Mouse (Mus musculus) limb, embryonic 11.5 days (tissue): Measurements from ENCODE around the gene Nudcd2. TPM values are rescaled to one million over a fixed set of nuclear protein-coding genes. Genes with fewer than 3 reads are reported as not detected.

Source experiments
- ATAC-seq: fragments of 200-750 bp; cut with Nextera tagmentation; 2 replicates; pipeline ENCODE4 v1.8.0; 2017; ENCODE audit warnings: low read depth; ENCODE audit not compliant: insufficient number of reproducible peaks, low FRiP score, low TSS enrichment
- DNase-seq: peaks from one replicate; pipeline ENCODE4 v3.0.0-alpha.2; 2015; ENCODE audit warnings: low spot score
- H3K27ac ChIP-seq: fragments of 300-500 bp; sonication (generic); replicated peaks from 2 replicates; pipeline ENCODE4 v1.5.1; 2014; ENCODE audit warnings: low read depth, mild to moderate bottlenecking, low read length
- H3K27me3 ChIP-seq: fragments of 300-500 bp; sonication (generic); 2 replicates; pipeline ENCODE4 v1.6.1; 2014; ENCODE audit warnings: mild to moderate bottlenecking, low read length, mixed read lengths; ENCODE audit not compliant: control insufficient read depth, insufficient read depth
- H3K36me3 ChIP-seq: fragments of 300-500 bp; sonication (generic); 2 replicates; pipeline ENCODE4 v1.6.1; 2014; ENCODE audit warnings: mild to moderate bottlenecking, low read length, moderate library complexity, mixed read lengths; ENCODE audit not compliant: control insufficient read depth, insufficient read depth
- H3K4me1 ChIP-seq: fragments of 300-500 bp; sonication (generic); 2 replicates; pipeline ENCODE4 v1.6.1; 2014; ENCODE audit warnings: low read length, mixed read lengths; ENCODE audit not compliant: control insufficient read depth, insufficient read depth
- H3K4me2 ChIP-seq: fragments of 300-500 bp; sonication (generic); 2 replicates; pipeline ENCODE4 v1.6.1; 2014; ENCODE audit warnings: low read depth, mild to moderate bottlenecking, moderate library complexity; ENCODE audit not compliant: severe bottlenecking
- H3K4me3 ChIP-seq: fragments of 300-500 bp; sonication (generic); 2 replicates; pipeline ENCODE4 v1.5.1; 2014; ENCODE audit warnings: low read depth, low read length
- H3K9ac ChIP-seq: fragments of 300-500 bp; sonication (generic); 2 replicates; pipeline ENCODE4 v1.6.1; 2014; ENCODE audit warnings: mild to moderate bottlenecking, low read length
- H3K9me3 ChIP-seq: fragments of 300-500 bp; sonication (generic); 2 replicates; pipeline ENCODE4 v1.6.1; 2016; ENCODE audit warnings: low read length; ENCODE audit not compliant: control insufficient read depth
- WGBS: fragments of 180-500 bp; shearing (Covaris S2); extraction: QIAGEN DNeasy Blood & Tissue Kit; methylation state at CpG from one replicate; pipeline ENCODE4 v1.1.7; 2014; 5-methylcytosine and 5-hydroxymethylcytosine counted together
- polyA plus RNA-seq: library from polyadenylated mRNA; unstranded; fragments of >200 nt; fragmentation: Nextera tagmentation; extraction: Ambion mirVana; gene quantifications from 2 replicates; pipeline ENCODE4 v1.2.1, GENCODE M21; 2014

Gene Nudcd2
- polyA plus RNA-seq, 1 experiment from 2014 or later = 231 TPM

DNA sequence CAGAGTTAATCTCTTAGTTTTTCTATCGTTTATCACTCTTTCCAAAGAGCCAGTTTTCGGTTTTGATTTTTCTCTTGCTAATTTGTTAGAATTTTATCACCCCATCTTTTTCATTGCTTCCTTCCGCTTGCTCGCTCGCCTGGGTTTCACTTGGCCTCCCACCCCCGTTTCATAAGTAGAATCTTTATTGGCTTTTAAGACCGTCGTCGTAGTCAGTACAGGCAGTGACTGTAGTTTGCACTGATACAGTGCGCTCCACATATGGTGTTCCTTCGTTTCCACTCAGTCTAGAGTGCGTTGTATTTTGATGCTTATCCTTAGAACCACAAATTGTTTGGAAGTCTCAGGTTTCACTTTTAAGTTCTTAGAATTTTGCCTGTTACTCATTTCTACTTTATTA, 12.9 kb downstream of the Nudcd2 start:
- Histone ChIP-seq H3K27ac (no peak overlapping the region), H3K27me3 (no peaks in the 10 kb centered on the region), H3K9me3 (no peaks in the 10 kb centered on the region), H3K4me1 (no peaks in the 10 kb centered on the region), H3K36me3 (no peaks in the 10 kb centered on the region), H3K9ac (no peak overlapping the region), H3K4me3 (no peak overlapping the region), H3K4me2 (no peak overlapping the region)
- ATAC-seq = no peak
- DNase-seq = no peak
- WGBS = 83% methylated on average over 12 of the region's 12 CpGs

DNA sequence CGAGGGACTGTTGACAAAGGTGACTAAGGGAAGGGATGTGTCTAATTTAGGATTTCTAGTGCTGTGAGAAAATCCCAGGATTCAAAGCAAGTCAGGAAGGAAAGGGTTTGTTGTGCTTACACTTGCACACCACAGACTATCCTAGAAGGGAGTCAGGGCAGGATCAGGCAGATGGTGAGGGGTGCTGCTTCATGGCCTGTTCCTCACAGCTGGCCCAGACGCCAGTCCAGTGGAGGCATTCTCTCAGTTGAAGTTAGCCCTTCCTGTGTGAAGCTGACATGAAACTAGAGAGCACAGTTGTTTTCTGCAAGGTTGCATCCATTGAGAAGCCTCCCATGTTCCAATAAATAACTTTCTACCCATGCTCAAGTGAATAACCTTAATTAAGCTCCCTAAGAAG, 14.2 kb downstream of the Nudcd2 start:
- WGBS = 67% methylated on average over 2 of the region's 2 CpGs
- Histone ChIP-seq H3K4me3 (no peak overlapping the region), H3K36me3 (no peaks in the 10 kb centered on the region), H3K27ac (no peak overlapping the region), H3K27me3 (no peaks in the 10 kb centered on the region), H3K9ac (no peak overlapping the region), H3K4me1 (no peaks in the 10 kb centered on the region), H3K4me2 (no peak overlapping the region), H3K9me3 (no peaks in the 10 kb centered on the region)
- ATAC-seq (no peak), DNase-seq (no peak)

DNA sequence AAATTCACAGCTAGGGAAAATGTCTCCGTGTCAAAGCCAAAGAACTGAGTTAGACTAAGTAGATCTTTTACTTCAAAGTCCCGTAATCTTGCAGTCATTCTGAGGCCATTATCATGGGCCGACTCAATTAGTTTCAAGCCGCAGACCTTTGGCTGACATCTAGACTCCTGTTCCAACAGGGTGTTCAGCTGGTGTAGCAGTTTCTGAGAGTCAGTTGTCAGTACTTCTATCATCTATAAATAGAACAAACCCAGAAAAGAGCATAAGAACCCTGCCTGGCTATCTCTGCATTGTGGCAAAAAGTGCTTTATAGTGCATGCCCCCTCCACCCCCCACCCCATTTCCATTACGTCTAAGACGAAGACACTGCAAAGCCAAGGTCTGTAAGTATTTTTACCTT, 20.4 kb downstream of the Nudcd2 start:
- H3K27ac ChIP-seq = no peak overlapping the region
- no peaks in the 10 kb centered on the region for H3K27me3 ChIP-seq
- H3K4me3 ChIP-seq = no peak overlapping the region
- no peaks in the 10 kb centered on the region for H3K4me1 ChIP-seq
- ATAC-seq = no peak
- no peaks in the 10 kb centered on the region for H3K36me3 ChIP-seq
- WGBS = 78% methylated on average over 6 of the region's 6 CpGs
- H3K4me2 ChIP-seq = no peak overlapping the region
- H3K9ac ChIP-seq = no peak overlapping the region
- no peaks in the 10 kb centered on the region for H3K9me3 ChIP-seq
- DNase-seq = no peak

DNA sequence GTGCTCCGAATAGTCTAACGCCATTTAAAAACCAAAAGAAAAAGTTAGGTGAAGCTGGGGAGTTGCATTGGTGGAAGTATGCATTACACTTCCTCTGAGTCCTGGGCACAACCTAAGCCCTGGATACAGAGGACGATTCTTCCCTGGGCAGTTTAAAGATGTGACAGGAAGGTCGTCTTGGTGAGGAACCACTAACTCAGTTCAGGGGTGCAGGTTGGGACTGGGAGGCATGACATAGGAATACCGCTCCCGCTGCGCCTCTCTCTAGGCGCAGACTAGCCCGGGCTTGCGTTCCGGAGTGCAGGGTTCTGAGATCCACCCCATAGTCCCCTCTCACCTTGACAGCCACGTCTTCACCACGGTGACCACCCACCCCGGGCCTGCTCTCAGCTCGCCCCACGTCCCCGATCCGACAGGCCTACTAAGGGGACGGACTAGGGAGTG, 21.2 kb downstream of the Nudcd2 start:
- ATAC-seq (peak; percentile 1; the same call in 1 of the 2 replicates), DNase-seq (no peak)
- Histone ChIP-seq H3K27me3 (no peaks in the 10 kb centered on the region), H3K36me3 (no peaks in the 10 kb centered on the region), H3K4me2 (peak overlapping the region; percentile 81), H3K9me3 (no peaks in the 10 kb centered on the region), H3K4me1 (no peaks in the 10 kb centered on the region), H3K9ac (peak overlapping the region; percentile 70), H3K27ac (no peak overlapping the region), H3K4me3 (peak overlapping the region; percentile 72)
- WGBS = 4% methylated on average over 19 of the region's 19 CpGs

DNA sequence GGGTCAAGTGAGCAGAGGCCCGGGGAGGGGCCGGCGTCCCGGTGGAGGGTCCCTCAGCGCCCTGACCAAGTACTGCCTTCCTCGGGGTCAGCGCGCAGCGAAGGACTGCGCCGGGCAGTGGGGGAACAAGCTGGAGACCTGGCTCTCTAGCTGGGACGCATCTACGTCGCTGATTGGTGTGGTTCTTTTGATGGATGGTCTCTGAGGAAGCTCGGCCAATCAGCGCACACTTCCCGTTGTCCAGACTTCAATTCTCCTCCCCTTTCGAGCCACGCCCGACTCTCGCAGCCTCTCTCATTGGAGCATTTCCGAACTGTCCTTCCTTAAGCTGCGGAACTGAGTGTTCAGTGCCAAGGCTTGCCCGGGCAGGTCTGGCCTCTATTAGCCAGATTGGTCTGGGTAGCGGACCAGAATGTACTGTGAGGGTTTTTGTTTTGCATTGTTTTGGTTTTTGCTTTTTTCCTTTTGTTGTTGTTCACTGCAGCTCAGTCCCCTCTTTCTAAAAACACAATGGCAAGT, 21.7 kb downstream of the Nudcd2 start, which contains the start of gene Ccng1:
TSS of gene Ccng1 (minus strand) at position 203 of the 519 bp plus-strand sequence.
- Histone ChIP-seq H3K4me2 (peak within 1 kb of the TSS; percentile 81), H3K9ac (peak within 1 kb of the TSS; percentile 70), H3K9me3 (no peaks in the 10 kb centered on the region), H3K27me3 (no peaks in the 10 kb centered on the region), H3K4me3 (peak within 1 kb of the TSS; percentile 72), H3K4me1 (no peaks in the 10 kb centered on the region), H3K36me3 (no peaks in the 10 kb centered on the region), H3K27ac (no peak within 1 kb of the TSS)
- DNase-seq (peak; percentile 88), ATAC-seq (peak; percentile 99)
- under 1% methylated on average over 25 of the region's 25 CpGs for WGBS

DNA sequence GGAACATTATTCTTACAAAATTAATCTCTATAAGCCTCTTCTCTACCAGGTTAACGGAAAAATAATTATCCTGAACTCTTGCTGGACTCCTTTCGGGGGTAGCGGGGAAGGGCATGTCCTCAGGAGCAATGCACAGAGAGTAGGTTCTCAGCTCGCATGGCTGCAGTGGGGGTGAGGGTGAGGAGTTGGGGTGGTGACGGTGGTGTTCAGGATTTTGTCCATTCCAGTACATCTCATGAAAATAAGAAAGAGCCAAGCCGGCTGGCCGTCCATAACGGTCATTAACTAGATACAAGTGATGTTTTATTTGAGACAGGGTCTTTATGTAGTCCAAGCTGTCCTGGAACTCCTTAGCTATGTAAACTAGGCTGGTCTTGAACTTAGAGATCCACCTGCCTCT, 22.5 kb downstream of the Nudcd2 start:
- H3K9ac ChIP-seq = no peak overlapping the region
- no peaks in the 10 kb centered on the region for H3K36me3 ChIP-seq
- no peaks in the 10 kb centered on the region for H3K27me3 ChIP-seq
- 87% methylated on average over 8 of the region's 8 CpGs for WGBS
- no peaks in the 10 kb centered on the region for H3K4me1 ChIP-seq
- DNase-seq = no peak
- H3K4me2 ChIP-seq = no peak overlapping the region
- no peak overlapping the region for H3K27ac ChIP-seq
- no peak overlapping the region for H3K4me3 ChIP-seq
- no peaks in the 10 kb centered on the region for H3K9me3 ChIP-seq
- ATAC-seq = no peak

DNA sequence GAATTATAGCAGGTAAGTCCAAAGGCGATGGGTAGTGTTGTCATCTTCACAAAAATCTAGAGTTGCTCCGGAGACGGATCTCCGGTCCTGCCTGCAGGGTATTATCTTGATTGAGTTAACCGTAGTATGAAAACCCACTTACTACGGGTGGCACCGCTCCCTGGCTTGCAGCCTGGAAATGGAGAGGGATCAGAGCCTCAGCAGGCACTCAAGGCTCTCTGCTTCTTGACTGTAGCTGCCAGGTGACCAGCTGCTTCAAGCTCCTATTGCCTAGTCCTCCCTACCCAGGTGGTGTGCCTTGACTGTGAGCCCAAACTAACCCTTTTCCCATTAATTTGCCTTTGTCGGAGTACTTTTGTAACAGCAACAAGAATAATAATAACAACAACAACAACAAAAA, 26.4 kb downstream of the Nudcd2 start:
- Histone ChIP-seq H3K36me3 (no peaks in the 10 kb centered on the region), H3K9ac (no peak overlapping the region), H3K27ac (no peak overlapping the region), H3K4me3 (no peak overlapping the region), H3K9me3 (no peaks in the 10 kb centered on the region), H3K4me2 (no peak overlapping the region), H3K4me1 (no peaks in the 10 kb centered on the region), H3K27me3 (no peaks in the 10 kb centered on the region)
- WGBS = 84% methylated on average over 8 of the region's 8 CpGs
- DNase-seq = no peak
- no peak for ATAC-seq

DNA sequence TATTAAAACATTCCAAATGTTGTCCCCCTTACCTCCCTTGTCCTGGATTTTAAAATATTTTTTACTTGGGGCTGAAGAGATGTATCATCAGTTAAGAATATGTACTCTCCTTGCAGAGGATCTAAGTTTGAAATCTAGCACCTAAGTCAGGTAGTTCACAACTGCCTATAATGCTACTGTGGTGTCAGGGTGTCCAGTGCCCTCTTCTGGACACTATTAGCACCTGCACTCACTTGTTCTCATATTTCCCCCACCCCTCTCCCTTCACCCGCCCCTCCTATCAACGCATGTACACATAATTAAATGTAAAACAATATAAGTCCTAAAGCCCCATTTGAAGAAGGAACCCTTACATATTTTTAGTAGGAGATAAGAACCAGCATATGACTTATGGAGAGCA, 29.9 kb downstream of the Nudcd2 start:
- Histone ChIP-seq H3K9me3 (no peaks in the 10 kb centered on the region), H3K4me3 (no peak overlapping the region), H3K27me3 (no peaks in the 10 kb centered on the region), H3K9ac (no peak overlapping the region), H3K36me3 (no peaks in the 10 kb centered on the region), H3K4me1 (no peaks in the 10 kb centered on the region), H3K27ac (no peak overlapping the region), H3K4me2 (no peak overlapping the region)
- ATAC-seq (no peak), DNase-seq (no peak)
- 27% methylated on average over 2 of the region's 2 CpGs for WGBS

DNA sequence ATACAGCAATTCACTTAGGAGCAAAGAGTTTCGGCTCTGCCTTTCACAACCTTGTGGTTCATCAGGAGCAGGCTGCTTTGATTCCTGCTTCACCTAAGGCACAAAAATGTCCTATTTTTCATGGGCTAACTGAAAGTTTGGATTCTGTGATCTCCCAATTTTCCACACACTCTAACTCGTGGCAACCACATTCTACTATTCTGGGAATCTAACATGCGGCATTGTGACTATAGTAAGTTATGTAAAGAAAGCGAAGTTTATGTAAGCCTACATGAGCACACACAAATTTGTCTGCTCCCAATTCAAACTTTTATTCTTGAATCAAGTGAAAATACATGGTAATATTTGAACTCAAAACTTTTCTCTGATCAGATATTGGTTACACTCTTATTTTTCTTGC, 31.2 kb downstream of the Nudcd2 start:
- Histone ChIP-seq H3K4me1 (no peaks in the 10 kb centered on the region), H3K9me3 (no peaks in the 10 kb centered on the region), H3K4me3 (no peak overlapping the region), H3K36me3 (no peaks in the 10 kb centered on the region), H3K9ac (no peak overlapping the region), H3K27me3 (no peaks in the 10 kb centered on the region), H3K27ac (no peak overlapping the region), H3K4me2 (no peak overlapping the region)
- WGBS = 78% methylated on average over 4 of the region's 4 CpGs
- DNase-seq (no peak), ATAC-seq (no peak)
